12 mouse cellular contexts compared by ENCODE assay signal in the genomic region with DNA sequence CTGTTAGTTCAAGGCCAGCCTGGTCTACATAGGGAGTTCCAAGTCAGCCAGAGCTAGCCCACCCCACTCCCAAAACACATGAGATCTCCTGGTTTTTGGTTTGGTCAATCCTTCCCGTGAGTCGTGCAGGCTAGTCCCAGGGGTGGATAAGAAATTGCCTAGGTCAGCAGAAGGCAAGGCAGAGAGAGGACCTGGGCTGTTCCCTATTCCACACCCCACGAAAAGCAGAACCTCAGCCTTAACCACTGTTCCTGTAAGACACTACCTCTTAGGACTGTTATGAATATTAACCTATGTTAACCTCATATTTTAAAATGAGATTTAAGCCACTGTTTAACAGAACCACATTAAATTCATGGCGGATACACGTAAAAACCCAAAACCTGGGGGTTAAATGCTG. TPM values are rescaled to one million over a fixed set of nuclear protein-coding genes. Genes with fewer than 3 reads are reported as not detected.
DNase-seq lines count a peak whose midpoint lies in the region; ATAC-seq and TF ChIP-seq lines count a peak whose summit lies in the region.
"Had no signal": no experiment of that assay in that cellular context is flagged by ENCODE, and none has a peak within 500 bp of the region (broad histone marks: within the 10 kb centered on the region; RNA-seq: fewer than 3 reads in every experiment).

No protein-coding gene starts in this region.

- H3K36me3 ChIP-seq in embryonic facial prominence, embryonic 10.5 days (replicated peaks), result no peaks in the 10 kb centered on the region
- no peaks in the 10 kb centered on the region for H3K36me3 ChIP-seq in heart, postnatal 0 days (replicated peaks; ENCODE audit: control insufficient read depth, insufficient read depth, low read length)
- H3K36me3 ChIP-seq in liver, postnatal 0 days (replicated peaks; ENCODE audit: insufficient read depth, low read length), result no peaks in the 10 kb centered on the region

- no peak for TF ChIP-seq CTCF in heart, postnatal 0 days (IDR thresholded peaks at IDR 0.05; ENCODE audit: low read depth)
- TF ChIP-seq CTCF in liver, postnatal 0 days (IDR thresholded peaks at IDR 0.05; ENCODE audit: low read depth), result no peak

- no peak overlapping the region for H3K9ac ChIP-seq in heart, postnatal 0 days (replicated peaks; ENCODE audit: low read depth, low read length)
- no peak overlapping the region for H3K9ac ChIP-seq in liver, postnatal 0 days (replicated peaks)
- H3K9ac ChIP-seq: forebrain, embryonic 13.5 days had no signal

- peak overlapping the region; percentile 72; the same call in 1 of the 2 replicates for H3K27ac ChIP-seq in embryonic facial prominence, embryonic 10.5 days (replicated peaks)
- H3K27ac ChIP-seq in heart, postnatal 0 days (ENCODE audit: low read depth), result peak overlapping the region; percentile 69; the same call in 1 of the 2 replicates
- peak overlapping the region; percentile 81; the same call in 1 of the 2 replicates for H3K27ac ChIP-seq in liver, postnatal 0 days (ENCODE audit: low read depth)
- H3K27ac ChIP-seq: forebrain, embryonic 13.5 days had no signal

- peak; percentile 27 for DNase-seq in kidney, adult 9 months
- no peak for DNase-seq in kidney, postnatal 10 days
- no peak for DNase-seq in embryonic facial prominence, embryonic 10.5 days (ENCODE audit: low spot score)
- DNase-seq in heart, postnatal 0 days (ENCODE audit: low spot score), result no peak
- no peak for DNase-seq in liver, postnatal 0 days
- no peak for DNase-seq in testis, postnatal 14 days (ENCODE audit: low spot score)
- no peak for DNase-seq in cerebellum, adult 8-10 months
- DNase-seq: cerebellum, adult 11-12 months; gastrocnemius, postnatal 25 days had no signal

- no peak overlapping the region for H3K4me3 ChIP-seq in embryonic facial prominence, embryonic 10.5 days
- H3K4me3 ChIP-seq in heart, postnatal 0 days (ENCODE audit: low read depth, low read length), result no peak overlapping the region
- H3K4me3 ChIP-seq in liver, postnatal 0 days (ENCODE audit: low read depth, low read length), result no peak overlapping the region
- H3K4me3 ChIP-seq: forebrain, embryonic 13.5 days; limb, embryonic 13.5 days had no signal

- H3K4me1 ChIP-seq in embryonic facial prominence, embryonic 10.5 days, result peaks cover 66% of the 10 kb centered on the region
- H3K4me1 ChIP-seq in heart, postnatal 0 days (ENCODE audit: control insufficient read depth, insufficient read depth), result peaks cover 29% of the 10 kb centered on the region
- H3K4me1 ChIP-seq in liver, postnatal 0 days (ENCODE audit: insufficient read depth), result peaks cover 20% of the 10 kb centered on the region; the same call in 1 of the 2 replicates

- ATAC-seq in heart, postnatal 0 days (ENCODE audit: insufficient read depth, low read depth), result no peak
- no peak for ATAC-seq in liver, postnatal 0 days
- ATAC-seq: forebrain, embryonic 13.5 days had no signal

- H3K27me3 ChIP-seq in embryonic facial prominence, embryonic 10.5 days (replicated peaks; ENCODE audit: low read depth, poor library complexity, severe bottlenecking), result no peaks in the 10 kb centered on the region
- H3K27me3 ChIP-seq in heart, postnatal 0 days (ENCODE audit: control insufficient read depth, insufficient read depth, low read length), result no peaks in the 10 kb centered on the region
- H3K27me3 ChIP-seq in liver, postnatal 0 days (ENCODE audit: insufficient read depth, low read length), result no peaks in the 10 kb centered on the region
- H3K27me3 ChIP-seq: forebrain, embryonic 13.5 days; limb, embryonic 13.5 days; megakaryocyte, embryonic 14.5 days had no signal

- H3K4me2 ChIP-seq in heart, postnatal 0 days (ENCODE audit: low read depth, low read length), result no peak overlapping the region
- H3K4me2 ChIP-seq in liver, postnatal 0 days (ENCODE audit: low read depth, low read length), result no peak overlapping the region
- H3K4me2 ChIP-seq: forebrain, embryonic 13.5 days; limb, embryonic 13.5 days had no signal

- no peak for TF ChIP-seq EP300 in heart, postnatal 0 days (IDR thresholded peaks at IDR 0.05; ENCODE audit: low read depth)
- TF ChIP-seq EP300 in liver, postnatal 0 days (IDR thresholded peaks at IDR 0.05; ENCODE audit: low read depth), result no peak

- 75% methylated on average over 5 of the region's 5 CpGs for WGBS in embryonic facial prominence, embryonic 10.5 days
- WGBS in heart, postnatal 0 days, result 64% methylated on average over 5 of the region's 5 CpGs
- 48% methylated on average over 5 of the region's 5 CpGs for WGBS in liver, postnatal 0 days (ENCODE audit: insufficient replicate concordance)

- H3K9me3 ChIP-seq in embryonic facial prominence, embryonic 10.5 days, result no peaks in the 10 kb centered on the region
- no peaks in the 10 kb centered on the region for H3K9me3 ChIP-seq in heart, postnatal 0 days (replicated peaks; ENCODE audit: control insufficient read depth, low read length)
- no peaks in the 10 kb centered on the region for H3K9me3 ChIP-seq in liver, postnatal 0 days (ENCODE audit: low read length)
- H3K9me3 ChIP-seq: forebrain, embryonic 13.5 days; limb, embryonic 13.5 days; megakaryocyte, embryonic 14.5 days had no signal

RNA-seq across cellular contexts. Expression of gene Tspan9, which starts 8.4 kb away (rescaled TPM):
- polyA plus RNA-seq in embryonic facial prominence, embryonic 10.5 days (2016; fragmentation: Nextera tagmentation; extraction: Ambion mirVana), result 69.3 and 69.7 TPM in 2 replicates
- total RNA-seq in heart, postnatal 0 days (2014; rRNA removed; ENCODE audit: low replicate concordance), result 332 and 368 TPM in 2 replicates
- polyA plus RNA-seq in heart, postnatal 0 days (2015; fragmentation: Nextera tagmentation; extraction: Ambion mirVana), result 84.7 and 105 TPM in 2 replicates
- 17.7 and 19.6 TPM in 2 replicates for polyA plus RNA-seq in liver, postnatal 0 days (2015; fragmentation: Nextera tagmentation; extraction: Ambion mirVana)
